Comparison of ENCODE assay signal across 10 mouse cellular contexts in genomic region chr2:11333301-11334017, GRCm38 (mm10).
DNase-seq lines count a peak whose midpoint lies in the region; ATAC-seq lines count a peak whose summit lies in the region.
"Had no signal": no experiment of that assay in that cellular context is flagged by ENCODE, and none has a peak within 500 bp of the region (broad histone marks: within the 10 kb centered on the region; RNA-seq: fewer than 3 reads in every experiment).

No protein-coding gene starts in this region.

- no peaks in the 10 kb centered on the region for H3K4me1 ChIP-seq in hindbrain, embryonic 16.5 days (ENCODE audit: control insufficient read depth, insufficient read depth, low read depth, low read length)
- H3K4me1 ChIP-seq: midbrain, embryonic 12.5 days had no signal

- H3K36me3 ChIP-seq in hindbrain, embryonic 16.5 days (ENCODE audit: control insufficient read depth, insufficient read depth, low read length), result no peaks in the 10 kb centered on the region
- H3K36me3 ChIP-seq: heart, embryonic 13.5 days; midbrain, embryonic 12.5 days had no signal

- H3K9ac ChIP-seq in hindbrain, embryonic 16.5 days (ENCODE audit: low read depth, low read length), result no peak overlapping the region
- H3K9ac ChIP-seq: heart, embryonic 13.5 days; midbrain, embryonic 12.5 days had no signal

- no peak overlapping the region for H3K4me2 ChIP-seq in hindbrain, embryonic 16.5 days (ENCODE audit: low read length)
- H3K4me2 ChIP-seq: heart, embryonic 13.5 days; midbrain, embryonic 12.5 days had no signal

- no peaks in the 10 kb centered on the region for H3K9me3 ChIP-seq in hindbrain, embryonic 16.5 days (ENCODE audit: control insufficient read depth, low read length)
- H3K9me3 ChIP-seq: heart, embryonic 13.5 days; midbrain, embryonic 12.5 days had no signal

- 62% methylated on average over 14 of the region's 14 CpGs for WGBS in hindbrain, embryonic 16.5 days

- no peaks in the 10 kb centered on the region for H3K27me3 ChIP-seq in hindbrain, embryonic 16.5 days (replicated peaks; ENCODE audit: control insufficient read depth, insufficient read depth, low read length)
- H3K27me3 ChIP-seq: midbrain, embryonic 12.5 days had no signal

- peak; percentile 81 for ATAC-seq in hindbrain, embryonic 16.5 days
- no peak for ATAC-seq in erythroid progenitor cell, adult 5-6 weeks (replicated peaks; ENCODE audit: low FRiP score, poor library complexity, severe bottlenecking)

- no peak overlapping the region for H3K27ac ChIP-seq in hindbrain, embryonic 16.5 days (ENCODE audit: low read depth, low read length)
- H3K27ac ChIP-seq: heart, embryonic 13.5 days; midbrain, embryonic 12.5 days had no signal

- DNase-seq in frontal cortex, postnatal 10 days (ENCODE audit: low spot score in 2 of 2), result peak; percentile 24 to 30
- DNase-seq in frontal cortex, adult 2 months (ENCODE audit: extremely low spot score in 1 of 2, low spot score in 1 of 2), result no peak
- DNase-seq in testis, postnatal 14 days (ENCODE audit: low spot score), result peak; percentile 10
- DNase-seq in testis, postnatal 10 days (ENCODE audit: low spot score), result no peak
- peak; percentile 67 for DNase-seq in lung, adult 18-20 months
- DNase-seq in spleen, postnatal 4 days (ENCODE audit: low spot score in 2 of 2), result peak; percentile 41 to 66

- no peak overlapping the region for H3K4me3 ChIP-seq in hindbrain, embryonic 16.5 days (ENCODE audit: low read length)
- H3K4me3 ChIP-seq: heart, embryonic 13.5 days; midbrain, embryonic 12.5 days had no signal

Comparison
In these comparisons a context has a peak if more than half of its experiments do, and no peak if none do; other contexts are left out.
1. DNase-seq: peak in frontal cortex, postnatal 10 days (2 of 2), testis, postnatal 14 days (single experiment), lung, adult 18-20 months (2 of 2) and spleen, postnatal 4 days (2 of 2); none in frontal cortex, adult 2 months (0 of 2) and testis, postnatal 10 days (single experiment).